Mouse (Mus musculus): ENCODE data around the gene Gm20825. TPM values are rescaled to one million over a fixed set of nuclear protein-coding genes. Genes with fewer than 3 reads are reported as not detected.
"Not testable (repeated sequence)": the region's sequence is repeated elsewhere in the genome, so short reads cannot be mapped to it uniquely, and the experiment has no call there.

Gene Gm20825
- polyA plus RNA-seq (2012; rRNA removed), result not detected in 2 replicates

DNA sequence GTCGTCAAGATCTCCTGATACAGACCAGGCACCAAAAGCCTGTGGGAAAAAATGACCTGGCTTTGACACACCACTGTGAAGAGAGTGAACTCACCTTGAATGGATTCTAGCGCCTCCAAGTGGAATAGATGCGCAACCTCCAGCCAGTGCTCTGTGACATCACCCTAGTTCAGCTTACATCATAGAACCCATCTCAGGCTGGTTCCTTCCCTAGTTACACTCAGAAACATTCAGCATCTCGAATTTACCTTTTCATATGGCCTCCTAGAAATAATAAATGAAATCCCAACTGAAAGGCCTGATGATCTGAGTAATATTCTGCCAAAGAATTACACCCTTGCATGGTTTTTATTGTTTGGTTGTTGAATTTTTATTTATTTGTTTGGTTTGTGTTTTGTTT, at the start of gene Gm20825:
Gene Gm20825 (minus strand): TSS at position 101 of the 400 bp plus-strand sequence.
- H3K27me3 ChIP-seq (ENCODE audit: control insufficient read depth, insufficient read depth, low read length); DNase-seq; H3K27ac ChIP-seq (ENCODE audit: control insufficient read depth, insufficient read depth, low read length); H3K4me1 ChIP-seq (replicated peaks; ENCODE audit: control insufficient read depth, insufficient read depth, low read length); H3K36me3 ChIP-seq (ENCODE audit: control insufficient read depth, insufficient read depth, low read length); H3K4me3 ChIP-seq (ENCODE audit: control insufficient read depth, insufficient read depth, low read length): not testable (repeated sequence)
- WGBS, result 66% methylated on average over 4 of the region's 4 CpGs

Other genes with a start within 250 kb of the Gm20825 start
- gene Gm29049, start 74.3 kb downstream of the Gm20825 start, polyA plus RNA-seq (2012; rRNA removed), result not detected in 2 replicates
- not detected in 2 replicates for gene Gm20824, start 186.4 kb upstream of the Gm20825 start, polyA plus RNA-seq (2012; rRNA removed)

All from thymus, adult 2 months (tissue).